Mouse (Mus musculus) ES-E14 (cell line): ENCODE results near the gene Stac2. TPM values are rescaled to one million over a fixed set of nuclear protein-coding genes. Genes with fewer than 3 reads are reported as not detected.

Experiments used
- DNase-seq: peaks from one replicate; pipeline ENCODE4 v3.0.0-alpha.2; 2013; ENCODE audit warnings: low read depth, low spot score
- H3K27ac ChIP-seq: 2 replicates; pipeline ENCODE4 v1.5.1; 2012; ENCODE audit warnings: low read depth, mild to moderate bottlenecking, low read length, moderate library complexity, mixed read lengths; ENCODE audit not compliant: poor library complexity, insufficient read depth, severe bottlenecking
- H3K36me3 ChIP-seq: 2 replicates; pipeline ENCODE4 v1.6.1; 2012; ENCODE audit warnings: mild to moderate bottlenecking, low read length, moderate library complexity, mixed read lengths; ENCODE audit not compliant: control insufficient read depth, poor library complexity, insufficient read depth, severe bottlenecking
- H3K4me1 ChIP-seq, 2 experiments: fragments of 150-350 bp in 1 of 2; sonication (generic) in 1 of 2; 2 replicates each; pipeline ENCODE4 v1.6.1; 2012; ENCODE audit warnings: low read length in 2 of 2, mild to moderate bottlenecking in 1 of 2, mixed read lengths in 1 of 2; ENCODE audit not compliant: control insufficient read depth in 2 of 2, insufficient read depth in 2 of 2, poor library complexity in 1 of 2
- H3K4me3 ChIP-seq, 2 experiments: fragments of 150-350 bp in 1 of 2; sonication (generic) in 1 of 2; 2 replicates each; pipeline ENCODE4 v1.5.1; 2012; ENCODE audit warnings: low read length in 2 of 2, low read depth in 1 of 2, mild to moderate bottlenecking in 1 of 2, mixed read lengths in 1 of 2; ENCODE audit not compliant: insufficient read depth in 1 of 2, poor library complexity in 1 of 2, severe bottlenecking in 1 of 2
- H3K9ac ChIP-seq: 2 replicates; pipeline ENCODE4 v1.6.1; 2012; ENCODE audit warnings: low read depth, mild to moderate bottlenecking, low read length, mixed read lengths; ENCODE audit not compliant: poor library complexity, insufficient read depth, severe bottlenecking
- H3K9me3 ChIP-seq: fragments of 150-350 bp; sonication (generic); 2 replicates; pipeline ENCODE4 v1.6.1; 2012; ENCODE audit warnings: low read depth, mild to moderate bottlenecking, low read length; ENCODE audit not compliant: control insufficient read depth, insufficient read depth
- CHD2 ChIP-seq: IDR thresholded peaks from 2 replicates; pipeline ENCODE4 v1.6.1; 2014; ENCODE audit warnings: mild to moderate bottlenecking, low read depth, low read length, inconsistent platforms
- HCFC1 ChIP-seq: IDR thresholded peaks from 2 replicates; pipeline ENCODE4 v1.6.1; 2012; ENCODE audit warnings: low read length, inconsistent platforms, borderline replicate concordance; ENCODE audit not compliant: insufficient read depth
- MAFK ChIP-seq: IDR thresholded peaks from 2 replicates; pipeline ENCODE4 v1.6.1; 2014; ENCODE audit warnings: mild to moderate bottlenecking, low read depth, low read length, inconsistent platforms; ENCODE audit not compliant: insufficient read depth
- ZC3H11A ChIP-seq: IDR thresholded peaks from 2 replicates; pipeline ENCODE4 v1.6.1; 2012; ENCODE audit warnings: low read depth, mild to moderate bottlenecking, inconsistent platforms, low read length, borderline replicate concordance
- ZNF384 ChIP-seq: IDR thresholded peaks from 2 replicates; pipeline ENCODE4 v1.6.1; 2012; ENCODE audit warnings: low read depth, low read length, inconsistent platforms
- in situ Hi-C, 2 experiments: fragments of 600-800 bp; cut with MboI; formaldehyde crosslinking; loops; one replicate each; pipeline ENCODE4 v1.15.1; 2025; ENCODE audit warnings: low sequenced_read_pairs in 2 of 2, inconsistent platforms in 1 of 2; ENCODE audit not compliant: unreplicated experiment in 2 of 2
- total RNA-seq: library from RNA; depleted of rRNA; stranded (reverse); fragments of 300-350 nt; gene quantifications from 2 replicates; pipeline ENCODE4 v1.2.3, GENCODE M21; 2012

Stac2 gene
- total RNA-seq, 1 experiment = 2.1 TPM

GRCm38 (mm10) chr11:98086574-98086973, 33.3 kb upstream of the Stac2 start:
- no peak for TF ChIP-seq ZNF384
- TF ChIP-seq CHD2 = no peak
- no peak for TF ChIP-seq ZC3H11A
- TF ChIP-seq HCFC1 = no peak
- no peak for TF ChIP-seq MAFK
- H3K9ac ChIP-seq = peak overlapping the region; percentile 34; the same call in 1 of the 2 replicates
- H3K9me3 ChIP-seq = no peaks in the 10 kb centered on the region
- in situ Hi-C loops = no loop called here
- H3K36me3 ChIP-seq = peaks cover 12% of the 10 kb centered on the region; the same call in 1 of the 2 replicates
- peaks cover 4 to 26% of the 10 kb centered on the region in 2 experiments; a peak in 2 of 4 replicates for H3K4me1 ChIP-seq
- H3K4me3 ChIP-seq = no peak overlapping the region
- no peak overlapping the region for H3K27ac ChIP-seq
- no peak for DNase-seq

DNA sequence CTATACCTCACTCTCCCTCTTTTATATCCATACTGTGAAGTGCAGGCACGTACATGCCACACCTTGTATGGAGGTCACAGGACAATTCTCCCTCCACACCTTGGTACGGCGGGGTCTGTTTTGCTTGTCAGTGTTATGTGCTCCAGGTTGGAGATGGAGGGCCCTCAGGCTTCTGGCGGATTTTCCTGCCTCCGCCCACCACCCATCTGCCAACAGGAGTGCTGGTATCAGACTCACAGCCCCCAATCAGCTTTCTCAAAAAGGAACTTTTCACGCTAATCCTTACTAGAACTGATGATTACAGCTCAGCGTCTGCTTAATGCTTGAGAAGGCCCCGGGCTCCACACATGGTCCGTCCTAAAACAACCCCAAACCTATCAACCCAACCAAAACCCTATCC, 32.9 kb upstream of the Stac2 start:
- no peak for TF ChIP-seq ZC3H11A

GRCm38 (mm10) chr11:98082745-98083144, 29.5 kb upstream of the Stac2 start:
- H3K9ac ChIP-seq = no peak overlapping the region
- 0 out of 2 replicates have a peak, but pooled peaks cover 3% of the 10 kb centered on the region for H3K36me3 ChIP-seq
- H3K9me3 ChIP-seq = no peaks in the 10 kb centered on the region
- peaks cover 4 to 17% of the 10 kb centered on the region in 2 experiments; a peak in 2 of 4 replicates for H3K4me1 ChIP-seq
- no peak overlapping the region for H3K27ac ChIP-seq
- in situ Hi-C loops = no loop called here
- DNase-seq = no peak
- no peak overlapping the region for H3K4me3 ChIP-seq
- no peak for TF ChIP-seq CHD2
- no peak for TF ChIP-seq MAFK
- TF ChIP-seq HCFC1 = no peak
- no peak for TF ChIP-seq ZNF384
- no peak for TF ChIP-seq ZC3H11A

More for the DNA sequence above, 32.9 kb upstream of the Stac2 start:
- DNase-seq = no peak
- H3K9me3 ChIP-seq = no peaks in the 10 kb centered on the region
- no peak overlapping the region for H3K27ac ChIP-seq
- H3K9ac ChIP-seq = peak overlapping the region; percentile 34; the same call in 1 of the 2 replicates
- peaks cover 4 to 26% of the 10 kb centered on the region in 2 experiments; a peak in 2 of 4 replicates for H3K4me1 ChIP-seq
- in situ Hi-C loops = no loop called here
- H3K36me3 ChIP-seq = peaks cover 10% of the 10 kb centered on the region; the same call in 1 of the 2 replicates
- H3K4me3 ChIP-seq = no peak overlapping the region

DNA sequence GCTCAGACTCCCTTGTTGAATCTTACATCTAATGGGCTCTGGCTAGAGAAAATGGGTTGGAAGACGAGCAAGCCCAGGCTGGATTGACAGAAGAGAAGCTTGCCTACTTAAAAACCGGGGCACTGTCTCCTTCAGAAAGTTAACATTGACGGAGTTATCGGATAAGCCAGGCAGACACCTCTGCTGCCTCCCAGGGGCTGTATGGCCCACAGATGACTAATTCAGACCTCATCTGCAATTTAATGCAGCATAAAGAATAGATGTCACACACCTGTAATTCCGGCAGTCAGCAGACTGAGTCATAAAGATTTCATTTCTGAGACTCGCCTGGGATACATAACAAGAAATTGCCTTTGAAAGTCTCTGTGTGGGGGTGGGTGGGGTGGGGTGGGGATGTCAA, 27.2 kb upstream of the Stac2 start:
- Histone ChIP-seq H3K9me3 (no peaks in the 10 kb centered on the region), H3K4me1 (peaks cover 0 to 3% of the 10 kb centered on the region in 2 experiments; a peak in 2 of 4 replicates), H3K36me3 (no peaks in the 10 kb centered on the region), H3K27ac (no peak overlapping the region), H3K9ac (no peak overlapping the region), H3K4me3 (no peak overlapping the region)
- no peak for DNase-seq
- TF ChIP-seq ZC3H11A (no peak), CHD2 (no peak), HCFC1 (no peak), ZNF384 (no peak), MAFK (no peak)
- in situ Hi-C loops = no loop called here

- no peak for TF ChIP-seq MAFK
- TF ChIP-seq CHD2 = no peak
- no peak for TF ChIP-seq ZC3H11A
- no peak for TF ChIP-seq HCFC1
- H3K36me3 ChIP-seq = peaks cover 14% of the 10 kb centered on the region
- H3K9ac ChIP-seq = no peak overlapping the region
- H3K9me3 ChIP-seq = no peaks in the 10 kb centered on the region
- H3K4me3 ChIP-seq = no peak overlapping the region
- no peak for DNase-seq
- in situ Hi-C loops = no loop called here
- no peaks in the 10 kb centered on the region for H3K4me1 ChIP-seq
- H3K27ac ChIP-seq = no peak overlapping the region
Measured at GRCm38 (mm10) chr11:98077086-98077485, 23.8 kb upstream of the Stac2 start.
